Mouse (Mus musculus) brain, embryonic 14.5 days (tissue): ENCODE data around the gene Zfp462.

ENCODE experiments used
- CTCF ChIP-seq: fragments of 200-500 bp; IDR thresholded peaks from 2 replicates; pipeline ENCODE4 v1.5.1; 2012; ENCODE audit warnings: inconsistent platforms, mild to moderate bottlenecking, moderate library complexity, borderline replicate concordance; ENCODE audit not compliant: insufficient read depth, insufficient read length; ENCODE audit errors: extremely low read depth
- POLR2A ChIP-seq: fragments of 200-500 bp; IDR thresholded peaks from 2 replicates; pipeline ENCODE4 v1.6.1; 2012; ENCODE audit warnings: mild to moderate bottlenecking, inconsistent platforms, borderline replicate concordance; ENCODE audit not compliant: poor library complexity, insufficient read depth, insufficient read length, severe bottlenecking; ENCODE audit errors: extremely low read depth

DNA sequence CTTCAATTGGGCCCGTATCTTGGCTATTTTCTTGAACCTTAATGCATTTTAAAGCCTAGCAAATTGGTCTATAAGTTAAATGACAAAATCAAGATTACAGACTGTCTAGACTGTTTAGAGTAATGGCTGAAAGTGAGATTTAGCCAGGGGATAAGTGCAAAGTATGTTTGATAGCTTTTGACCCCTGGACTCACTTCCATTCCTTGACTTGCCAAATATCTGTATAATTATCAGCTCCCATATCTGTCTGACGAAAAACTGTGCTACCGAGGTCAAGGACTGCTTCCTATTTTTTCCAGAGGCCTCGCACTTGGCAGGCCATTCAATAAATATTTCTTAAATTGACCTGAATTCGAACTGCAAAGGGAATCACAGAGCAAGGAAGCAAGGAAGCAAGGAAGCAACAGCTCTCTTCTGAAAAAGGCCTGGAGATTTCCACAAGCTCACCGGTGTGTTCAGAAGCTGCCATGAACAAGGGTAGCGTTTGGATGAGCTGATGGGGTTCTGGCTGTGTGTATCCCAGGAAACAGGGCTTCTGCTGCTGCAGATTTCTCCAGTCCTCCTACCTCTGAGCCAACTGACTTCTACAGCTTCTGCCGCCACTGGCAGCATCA is 87.6 kb downstream of the Zfp462 start:
- TF ChIP-seq CTCF (no peak), POLR2A (no peak)
